Mouse (Mus musculus): ENCODE measurements at regions not wholly inside any gene's neighbourhood (a gene's known extent, or its start where the extent isn't known, plus 50 kb on each side); places are given as distances from the start of the nearest gene placed in this dataset.

DNA sequence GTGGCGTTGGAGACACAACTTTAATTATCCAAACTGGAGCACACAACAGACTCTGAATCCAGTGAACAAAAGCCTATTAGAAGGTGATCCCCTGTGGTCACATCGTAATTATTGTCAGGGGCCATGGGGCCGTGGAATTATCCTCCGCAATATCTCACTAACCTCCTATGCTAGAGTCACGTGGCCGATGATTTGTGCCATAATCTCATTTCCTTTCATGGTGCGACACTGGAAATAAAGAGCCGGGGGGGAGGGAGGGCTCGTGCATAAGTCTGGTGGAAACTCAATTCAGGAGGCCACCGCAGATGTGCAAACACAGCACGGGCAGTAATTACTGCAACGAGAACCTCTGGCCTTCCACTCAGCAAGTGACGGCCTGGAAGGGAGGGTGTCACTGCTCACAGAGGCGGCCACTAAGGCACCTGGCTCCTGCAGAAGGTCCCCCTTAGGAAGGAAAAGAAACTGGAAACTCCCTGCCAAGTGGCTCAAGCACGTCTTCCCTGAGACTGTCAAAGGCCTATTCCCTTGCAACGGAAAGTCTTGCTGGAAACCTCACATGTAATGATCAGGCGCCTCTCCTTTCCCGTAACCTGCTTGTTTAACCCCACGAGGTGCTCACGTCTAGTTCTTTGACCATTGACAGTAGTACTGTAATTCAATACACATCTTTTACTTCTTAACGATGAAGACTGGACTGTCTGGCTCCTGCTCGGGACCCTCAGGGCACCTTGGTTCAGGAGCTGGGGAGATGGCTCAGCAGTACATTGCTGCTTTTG lies 65.6 kb upstream of the Gm10260 start:
- no peak for TF ChIP-seq GATA1 (IDR thresholded peaks at IDR 0.05; ENCODE audit: borderline replicate concordance, low read length)
- no peak for TF ChIP-seq FLI1 (IDR thresholded peaks at IDR 0.05; ENCODE audit: low read length)
